Mouse (Mus musculus) retina, embryonic 14.5 days (tissue): ENCODE data around the gene Vmn2r91.
"Not testable (repeated sequence)": the region's sequence is repeated elsewhere in the genome, so short reads cannot be mapped to it uniquely, and the experiment has no call there.

ENCODE experiments used
- DNase-seq: peaks from one replicate; pipeline ENCODE4 v3.0.0-alpha.2; 2015; ENCODE audit warnings: low spot score

Vmn2r91 gene

DNA sequence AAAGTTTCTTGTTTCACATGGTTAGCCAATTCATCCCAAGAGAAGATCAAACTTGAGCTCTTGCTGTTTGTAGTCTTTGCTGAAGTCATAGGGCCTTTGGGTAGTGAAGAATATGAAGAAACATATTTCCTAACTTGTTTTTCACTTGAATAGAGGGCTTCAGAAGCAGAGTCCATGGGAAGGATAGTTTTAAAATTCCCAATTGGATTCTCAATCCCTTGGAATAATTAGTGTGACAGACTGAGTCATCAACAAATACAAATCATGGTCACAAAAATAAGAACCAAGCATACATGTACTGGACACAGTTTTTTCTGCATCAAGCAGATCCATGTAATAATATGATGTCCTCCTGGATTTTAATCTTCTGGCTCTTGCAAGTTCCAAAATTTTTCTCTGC lies at the start of gene Vmn2r91:
Gene Vmn2r91 (plus strand): TSS at position 301 of the 400 bp plus-strand sequence.
- DNase-seq, result not testable (repeated sequence)

DNA sequence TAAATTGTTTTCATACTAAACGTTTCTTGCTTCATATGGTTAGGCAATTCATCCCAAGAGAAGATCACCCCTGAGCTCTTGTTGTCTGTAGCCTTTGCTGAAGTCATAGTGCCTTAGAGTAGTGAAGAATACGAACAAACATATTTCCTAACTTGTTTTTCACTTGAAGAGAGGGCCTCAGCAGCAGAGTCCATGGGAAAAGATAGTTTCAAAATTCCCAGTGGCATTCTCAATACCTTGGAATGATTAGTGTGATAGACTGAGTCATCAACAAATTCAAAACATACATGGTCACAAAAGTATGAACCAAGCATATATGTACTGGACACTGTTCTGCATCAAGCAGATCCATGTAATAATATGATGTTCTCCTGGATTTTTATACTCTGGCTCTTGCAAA lies 35.7 kb upstream of the Vmn2r91 start, which contains the start of gene Vmn2r124:
Gene Vmn2r124 (plus strand): TSS at position 301 of the 400 bp plus-strand sequence.
- DNase-seq, result no peak

DNA sequence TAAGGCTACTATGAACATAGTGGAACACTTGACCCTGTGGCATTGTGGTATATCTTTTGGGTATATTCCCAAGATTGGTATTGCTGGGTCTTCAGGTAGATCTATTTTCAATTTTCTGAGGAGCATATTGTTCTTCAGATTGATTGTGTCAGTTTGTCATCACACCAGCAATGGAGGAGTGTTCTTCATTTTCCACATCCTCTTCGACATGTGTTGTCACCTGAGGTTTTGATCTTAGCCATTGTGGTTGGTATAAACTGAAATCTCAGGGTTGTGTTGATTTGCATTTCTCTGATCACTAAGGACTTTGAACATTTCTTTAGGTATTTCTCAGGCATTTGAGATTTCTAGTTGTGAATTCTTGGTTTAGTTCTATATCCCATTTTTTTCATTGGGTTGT lies 10.8 kb downstream of the Vmn2r91 start:
- not testable (repeated sequence) for DNase-seq

DNA sequence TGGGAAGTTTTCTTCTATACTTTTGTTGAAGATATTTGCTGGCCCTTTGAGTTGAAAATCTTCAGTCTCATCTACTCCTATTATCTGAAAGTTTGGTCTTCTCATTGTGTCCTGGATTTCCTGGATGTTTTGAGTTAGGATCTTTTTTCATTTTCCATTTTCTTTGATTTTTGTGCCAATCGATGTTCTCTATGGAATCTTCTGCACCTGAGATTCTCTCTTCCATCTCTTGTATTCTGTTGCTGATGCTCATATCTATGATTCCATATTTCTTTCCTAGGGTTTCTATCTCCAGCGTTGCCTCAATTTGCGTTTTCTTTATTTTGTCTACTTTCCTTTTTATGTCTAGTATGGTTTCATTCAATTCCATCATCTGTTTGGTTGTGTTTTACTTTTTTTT lies 17.4 kb downstream of the Vmn2r91 start:
- not testable (repeated sequence) for DNase-seq

DNA sequence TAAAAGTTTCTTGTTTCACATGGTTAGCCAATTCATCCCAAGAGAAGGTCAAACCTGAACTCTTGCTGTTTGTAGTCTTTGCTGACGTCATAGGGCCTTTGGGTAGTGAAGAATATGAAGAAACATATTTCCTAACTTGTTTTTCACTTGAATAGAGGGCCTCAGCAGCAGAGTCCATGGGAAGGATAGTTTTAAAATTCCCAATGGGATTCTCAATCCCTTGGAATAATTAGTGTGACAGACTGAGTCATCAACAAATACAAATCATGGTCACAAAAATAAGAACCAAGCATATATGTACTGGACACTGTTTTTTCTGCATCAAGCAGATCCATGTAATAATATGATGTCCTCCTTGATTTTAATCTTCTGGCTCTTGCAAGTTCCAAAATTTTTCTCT lies 66.8 kb downstream of the Vmn2r91 start, which contains the start of gene Vmn2r92:
Gene Vmn2r92 (plus strand): TSS at position 301 of the 400 bp plus-strand sequence.
- DNase-seq, result not testable (repeated sequence)

DNA sequence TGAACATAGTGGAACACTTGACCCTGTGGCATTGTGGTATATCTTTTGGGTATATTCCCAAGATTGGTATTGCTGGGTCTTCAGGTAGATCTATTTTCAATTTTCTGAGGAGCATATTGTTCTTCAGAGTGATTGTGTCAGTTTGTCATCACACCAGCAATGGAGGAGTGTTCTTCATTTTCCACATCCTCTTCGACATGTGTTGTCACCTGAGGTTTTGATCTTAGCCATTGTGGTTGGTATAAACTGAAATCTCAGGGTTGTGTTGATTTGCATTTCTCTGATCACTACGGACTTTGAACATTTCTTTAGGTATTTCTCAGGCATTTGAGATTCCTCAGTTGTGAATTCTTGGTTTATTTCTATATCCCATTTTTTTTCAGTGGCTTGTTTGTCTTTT lies 76.4 kb downstream of the Vmn2r91 start:
- DNase-seq, result not testable (repeated sequence)
